Mouse (Mus musculus): ENCODE data around the gene Aicda. TPM values are rescaled to one million over a fixed set of nuclear protein-coding genes. Genes with fewer than 3 reads are reported as not detected.
"Not testable (repeated sequence)": the region's sequence is repeated elsewhere in the genome, so short reads cannot be mapped to it uniquely, and the experiment has no call there.

Aicda gene
- not detected in 2 replicates for polyA plus RNA-seq (2016; fragmentation: Nextera tagmentation; extraction: Ambion mirVana)

DNA sequence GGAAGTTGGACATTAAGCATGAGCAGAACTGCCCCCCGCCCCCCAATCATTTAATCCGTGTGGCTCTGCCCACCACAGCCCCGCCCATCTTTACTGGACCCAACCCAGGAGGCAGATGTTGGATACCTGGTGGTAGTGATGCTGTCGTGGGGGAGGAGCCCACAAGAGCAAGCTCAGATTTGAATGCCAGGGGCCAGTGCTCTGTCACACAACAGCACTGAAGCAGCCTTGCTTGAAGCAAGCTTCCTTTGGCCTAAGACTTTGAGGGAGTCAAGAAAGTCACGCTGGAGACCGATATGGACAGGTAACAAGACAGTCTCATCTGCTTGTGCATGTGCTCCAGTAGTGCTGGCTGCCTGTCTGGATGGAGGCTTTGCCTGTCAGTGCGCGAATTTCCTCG lies at the start of gene Aicda:
Aicda (plus strand) TSS at position 196 of the 400 bp plus-strand sequence.
- H3K9me3 ChIP-seq (replicated peaks), result no peaks in the 10 kb centered on the region
- 55% methylated on average over 9 of the region's 9 CpGs for WGBS
- peaks cover 6% of the 10 kb centered on the region; the same call in 1 of the 2 replicates for H3K27me3 ChIP-seq (ENCODE audit: low read depth, poor library complexity, severe bottlenecking)
- H3K4me3 ChIP-seq, result no peak within 1 kb of the TSS
- H3K36me3 ChIP-seq, result no peaks in the 10 kb centered on the region
- H3K27ac ChIP-seq (replicated peaks), result no peak within 1 kb of the TSS
- no peak for DNase-seq (ENCODE audit: low spot score)
- H3K4me1 ChIP-seq, result peaks cover 3% of the 10 kb centered on the region; the same call in 1 of the 2 replicates

GRCm38 (mm10) chr6:122505041-122505440 lies 48.6 kb upstream of the Aicda start:
- no peaks in the 10 kb centered on the region for H3K36me3 ChIP-seq
- no peak overlapping the region for H3K27ac ChIP-seq (replicated peaks)
- no peaks in the 10 kb centered on the region for H3K27me3 ChIP-seq (ENCODE audit: low read depth, poor library complexity, severe bottlenecking)
- H3K4me3 ChIP-seq, result no peak overlapping the region
- no peaks in the 10 kb centered on the region for H3K9me3 ChIP-seq (replicated peaks)
- WGBS, result 79% methylated on average over 4 of the region's 4 CpGs
- H3K4me1 ChIP-seq, result no peaks in the 10 kb centered on the region
- no peak for DNase-seq (ENCODE audit: low spot score)

DNA sequence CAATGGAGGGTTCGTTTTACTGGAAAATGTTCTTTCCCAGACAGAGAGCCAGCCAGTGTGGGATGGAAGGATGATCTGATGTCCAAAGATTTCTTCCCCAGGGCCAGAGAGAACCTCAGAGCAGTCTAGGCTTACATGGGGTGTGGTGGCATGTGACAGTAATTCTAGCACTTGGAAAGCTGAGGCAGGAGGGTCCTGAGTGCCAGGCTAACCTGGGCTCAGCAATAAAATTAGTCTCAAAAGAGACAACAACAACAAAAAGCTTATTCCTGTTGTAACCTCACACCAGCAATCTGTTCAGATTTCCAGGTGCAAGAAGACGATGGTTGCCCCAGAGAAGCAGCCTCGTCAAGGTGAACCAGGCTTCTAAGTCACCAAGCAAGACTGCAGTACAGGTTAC lies 48.1 kb upstream of the Aicda start, which contains the start of gene Mfap5:
Mfap5 (plus strand) TSS at position 301 of the 400 bp plus-strand sequence.
- WGBS, result 86% methylated on average over 3 of the region's 3 CpGs
- H3K4me3 ChIP-seq, result no peak within 1 kb of the TSS
- no peaks in the 10 kb centered on the region for H3K27me3 ChIP-seq (ENCODE audit: low read depth, poor library complexity, severe bottlenecking)
- DNase-seq (ENCODE audit: low spot score), result no peak
- no peak within 1 kb of the TSS for H3K27ac ChIP-seq (replicated peaks)
- no peaks in the 10 kb centered on the region for H3K9me3 ChIP-seq (replicated peaks)
- H3K36me3 ChIP-seq, result no peaks in the 10 kb centered on the region
- H3K4me1 ChIP-seq, result no peaks in the 10 kb centered on the region

- H3K4me3 ChIP-seq, result no peak overlapping the region
- no peaks in the 10 kb centered on the region for H3K36me3 ChIP-seq
- DNase-seq (ENCODE audit: low spot score), result no peak
- no peaks in the 10 kb centered on the region for H3K27me3 ChIP-seq (ENCODE audit: low read depth, poor library complexity, severe bottlenecking)
- WGBS, result 93% methylated on average over 8 of the region's 8 CpGs
- H3K27ac ChIP-seq (replicated peaks), result no peak overlapping the region
- H3K9me3 ChIP-seq (replicated peaks), result no peaks in the 10 kb centered on the region
- no peaks in the 10 kb centered on the region for H3K4me1 ChIP-seq
These were observed 45.1 kb upstream of the Aicda start for GRCm38 (mm10) chr6:122508494-122508893.

GRCm38 (mm10) chr6:122512914-122513878 lies 40.4 kb upstream of the Aicda start:
- Histone ChIP-seq H3K27me3 (ENCODE audit: low read depth, poor library complexity, severe bottlenecking) (no peaks in the 10 kb centered on the region), H3K4me1 (no peaks in the 10 kb centered on the region), H3K36me3 (no peaks in the 10 kb centered on the region), H3K9me3 (replicated peaks) (no peaks in the 10 kb centered on the region), H3K4me3 (no peak overlapping the region), H3K27ac (replicated peaks) (no peak overlapping the region)
- WGBS, result 72% methylated on average over 11 of the region's 12 CpGs
- no peak for DNase-seq (ENCODE audit: low spot score)

- WGBS, result 78% methylated on average over 3 of the region's 3 CpGs
- Histone ChIP-seq H3K27ac (replicated peaks) (no peak overlapping the region), H3K27me3 (ENCODE audit: low read depth, poor library complexity, severe bottlenecking) (no peaks in the 10 kb centered on the region), H3K4me3 (no peak overlapping the region), H3K9me3 (replicated peaks) (no peaks in the 10 kb centered on the region), H3K36me3 (no peaks in the 10 kb centered on the region), H3K4me1 (no peaks in the 10 kb centered on the region)
- no peak for DNase-seq (ENCODE audit: low spot score)
These were observed 39.3 kb upstream of the Aicda start for GRCm38 (mm10) chr6:122514312-122514711.

DNA sequence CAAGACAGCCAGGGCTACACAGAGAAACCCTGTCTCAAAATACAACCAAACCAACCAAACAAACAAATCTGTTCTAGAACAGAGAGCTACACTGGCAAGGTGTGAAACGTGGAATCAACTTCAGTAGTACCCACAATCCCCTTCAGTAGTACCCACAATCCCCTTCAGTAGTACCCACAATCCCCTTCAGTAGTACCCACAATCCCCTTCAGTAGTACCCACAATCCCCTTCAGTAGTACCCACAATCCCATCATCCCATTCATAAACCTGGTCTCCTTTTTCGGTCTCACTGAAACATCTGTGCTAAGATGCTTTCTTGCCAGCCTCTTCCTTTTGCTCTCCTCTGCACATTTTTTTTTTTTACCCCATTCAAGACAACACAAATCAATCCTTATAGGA lies 37.8 kb upstream of the Aicda start:
- whole genome bisulfite sequencing, result 93% methylated on average over 2 of the region's 2 CpGs
- H3K27me3 ChIP-seq (ENCODE audit: low read depth, poor library complexity, severe bottlenecking); H3K9me3 ChIP-seq (replicated peaks); H3K27ac ChIP-seq (replicated peaks); DNase-seq (ENCODE audit: low spot score); H3K36me3 ChIP-seq; H3K4me3 ChIP-seq; H3K4me1 ChIP-seq: not testable (repeated sequence)

GRCm38 (mm10) chr6:122517668-122518067 lies 35.9 kb upstream of the Aicda start:
- WGBS, result 89% methylated on average over 1 of the region's 1 CpGs

GRCm38 (mm10) chr6:122519384-122519783 lies 34.2 kb upstream of the Aicda start:
- no peak for DNase-seq (ENCODE audit: low spot score)
- Histone ChIP-seq H3K4me1 (no peaks in the 10 kb centered on the region), H3K9me3 (replicated peaks) (no peaks in the 10 kb centered on the region), H3K27me3 (ENCODE audit: low read depth, poor library complexity, severe bottlenecking) (no peaks in the 10 kb centered on the region), H3K4me3 (no peak overlapping the region), H3K36me3 (no peaks in the 10 kb centered on the region), H3K27ac (replicated peaks) (no peak overlapping the region)
- WGBS, result 53% methylated on average over 2 of the region's 2 CpGs

More at GRCm38 (mm10) chr6:122517668-122518067, 35.9 kb upstream of the Aicda start:
- Histone ChIP-seq H3K9me3 (replicated peaks) (no peaks in the 10 kb centered on the region), H3K27ac (replicated peaks) (no peak overlapping the region), H3K36me3 (no peaks in the 10 kb centered on the region), H3K27me3 (ENCODE audit: low read depth, poor library complexity, severe bottlenecking) (no peaks in the 10 kb centered on the region), H3K4me3 (no peak overlapping the region), H3K4me1 (no peaks in the 10 kb centered on the region)
- no peak for DNase-seq (ENCODE audit: low spot score)

GRCm38 (mm10) chr6:122522595-122522994 lies 31.0 kb upstream of the Aicda start:
- 80% methylated on average over 9 of the region's 9 CpGs for WGBS
- no peak for DNase-seq (ENCODE audit: low spot score)
- Histone ChIP-seq H3K36me3 (no peaks in the 10 kb centered on the region), H3K4me1 (no peaks in the 10 kb centered on the region), H3K4me3 (no peak overlapping the region), H3K27ac (replicated peaks) (no peak overlapping the region), H3K27me3 (ENCODE audit: low read depth, poor library complexity, severe bottlenecking) (no peaks in the 10 kb centered on the region), H3K9me3 (replicated peaks) (no peaks in the 10 kb centered on the region)

GRCm38 (mm10) chr6:122523289-122523688 lies 30.3 kb upstream of the Aicda start:
- Histone ChIP-seq H3K27me3 (ENCODE audit: low read depth, poor library complexity, severe bottlenecking) (no peaks in the 10 kb centered on the region), H3K36me3 (no peaks in the 10 kb centered on the region), H3K4me3 (no peak overlapping the region), H3K27ac (replicated peaks) (no peak overlapping the region), H3K4me1 (no peaks in the 10 kb centered on the region), H3K9me3 (replicated peaks) (no peaks in the 10 kb centered on the region)
- no peak for DNase-seq (ENCODE audit: low spot score)
- WGBS, result 88% methylated on average over 8 of the region's 8 CpGs

DNA sequence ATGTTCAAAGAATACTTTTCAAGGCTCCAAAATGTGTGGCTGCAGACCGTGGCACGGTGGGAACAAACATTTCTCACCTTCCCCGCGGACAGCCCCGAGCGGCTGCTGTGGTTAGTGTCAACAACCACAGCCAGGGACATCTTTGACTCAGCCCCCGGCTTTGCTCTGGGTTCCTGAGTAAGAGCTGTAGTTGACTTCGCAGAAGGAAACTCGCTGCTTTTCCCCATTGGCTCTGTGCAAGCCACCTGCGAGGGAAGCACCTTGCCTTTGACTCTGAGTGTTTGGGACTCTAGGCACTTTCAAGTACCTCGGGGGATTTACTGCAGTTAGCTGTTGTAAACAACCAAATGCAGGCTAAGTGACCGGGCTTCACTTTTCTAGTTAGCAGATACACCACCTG lies 26.0 kb upstream of the Aicda start:
- DNase-seq (ENCODE audit: low spot score), result no peak
- H3K9me3 ChIP-seq (replicated peaks), result no peaks in the 10 kb centered on the region
- H3K27ac ChIP-seq (replicated peaks), result no peak overlapping the region
- no peaks in the 10 kb centered on the region for H3K36me3 ChIP-seq
- H3K27me3 ChIP-seq (ENCODE audit: low read depth, poor library complexity, severe bottlenecking), result no peaks in the 10 kb centered on the region
- no peaks in the 10 kb centered on the region; the same call in 1 of the 2 replicates for H3K4me1 ChIP-seq
- H3K4me3 ChIP-seq, result no peak overlapping the region
- WGBS, result 62% methylated on average over 12 of the region's 12 CpGs

DNA sequence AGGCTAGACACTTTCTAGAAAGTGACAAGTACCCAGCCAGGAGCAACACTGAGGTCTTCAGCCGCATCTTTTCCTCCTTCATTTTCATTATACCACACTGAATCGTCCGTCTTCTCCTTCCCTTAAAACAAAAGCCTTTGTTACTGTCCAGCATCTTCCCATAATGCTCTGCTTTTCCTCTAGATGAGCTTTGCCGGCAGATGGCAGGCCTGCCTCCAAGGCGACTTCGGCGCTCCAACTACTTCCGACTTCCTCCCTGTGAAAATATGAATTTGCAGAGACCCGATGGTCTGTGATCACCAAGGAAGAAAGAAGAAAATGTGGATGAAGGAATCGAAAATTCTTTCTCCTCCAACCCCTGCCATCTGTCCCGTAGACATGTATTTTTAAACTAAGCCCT lies 25.5 kb upstream of the Aicda start:
- Histone ChIP-seq H3K27me3 (ENCODE audit: low read depth, poor library complexity, severe bottlenecking) (no peaks in the 10 kb centered on the region), H3K36me3 (no peaks in the 10 kb centered on the region), H3K4me1 (peaks cover 5% of the 10 kb centered on the region), H3K9me3 (replicated peaks) (no peaks in the 10 kb centered on the region), H3K27ac (replicated peaks) (no peak overlapping the region), H3K4me3 (no peak overlapping the region)
- DNase-seq (ENCODE audit: low spot score), result no peak
- 91% methylated on average over 11 of the region's 11 CpGs for WGBS

Data from midbrain, embryonic 10.5 days (tissue).